Mouse (Mus musculus): ENCODE data around the gene Rcc2.

The Rcc2 gene

GRCm38 (mm10) chr4:140700269-140701018 lies at the start of gene Rcc2:
Gene Rcc2 (plus strand): TSS chr4:140700541.
- no peak for DNase-seq (ENCODE audit: low spot score in 2 of 2)

- DNase-seq (ENCODE audit: low spot score in 2 of 2) = no peak
Measured at GRCm38 (mm10) chr4:140653835-140654583, 46.3 kb upstream of the Rcc2 start.

GRCm38 (mm10) chr4:140654798-140655197 lies 45.5 kb upstream of the Rcc2 start:
- DNase-seq (ENCODE audit: low spot score in 2 of 2) = no peak

GRCm38 (mm10) chr4:140656529-140656928 lies 43.8 kb upstream of the Rcc2 start:
- DNase-seq (ENCODE audit: low spot score in 2 of 2) = no peak

- DNase-seq (ENCODE audit: low spot score in 2 of 2) = peak in 1 of 2 experiments; percentile 74
Measured at GRCm38 (mm10) chr4:140657681-140658575, 42.4 kb upstream of the Rcc2 start.

GRCm38 (mm10) chr4:140661406-140662022 lies 38.8 kb upstream of the Rcc2 start:
- no peak for DNase-seq (ENCODE audit: low spot score in 2 of 2)

GRCm38 (mm10) chr4:140662453-140662852 lies 37.9 kb upstream of the Rcc2 start:
- DNase-seq (ENCODE audit: low spot score in 2 of 2) = no peak

- no peak for DNase-seq (ENCODE audit: low spot score in 2 of 2)
Measured at GRCm38 (mm10) chr4:140662882-140663585, 37.3 kb upstream of the Rcc2 start.

GRCm38 (mm10) chr4:140665053-140665452 lies 35.3 kb upstream of the Rcc2 start:
- DNase-seq (ENCODE audit: low spot score in 2 of 2) = no peak

GRCm38 (mm10) chr4:140665760-140666159 lies 34.6 kb upstream of the Rcc2 start, which contains the start of gene Arhgef10l:
Gene Arhgef10l (minus strand): TSS chr4:140666012.
- DNase-seq (ENCODE audit: low spot score in 2 of 2) = peak; percentile 84 to 91

GRCm38 (mm10) chr4:140667802-140668201 lies 32.5 kb upstream of the Rcc2 start:
- no peak for DNase-seq (ENCODE audit: low spot score in 2 of 2)

- DNase-seq (ENCODE audit: low spot score in 2 of 2) = no peak
Measured at GRCm38 (mm10) chr4:140673527-140674264, 26.6 kb upstream of the Rcc2 start.

GRCm38 (mm10) chr4:140674345-140674926 lies 25.9 kb upstream of the Rcc2 start:
- DNase-seq (ENCODE audit: low spot score in 2 of 2) = peak; percentile 77 to 81

GRCm38 (mm10) chr4:140679038-140679437 lies 21.3 kb upstream of the Rcc2 start:
- no peak for DNase-seq (ENCODE audit: low spot score in 2 of 2)

GRCm38 (mm10) chr4:140679723-140680380 lies 20.5 kb upstream of the Rcc2 start:
- DNase-seq (ENCODE audit: low spot score in 2 of 2) = peak in 1 of 2 experiments; percentile 74

GRCm38 (mm10) chr4:140680731-140681397 lies 19.5 kb upstream of the Rcc2 start:
- DNase-seq (ENCODE audit: low spot score in 2 of 2) = no peak

- DNase-seq (ENCODE audit: low spot score in 2 of 2) = no peak
Measured at GRCm38 (mm10) chr4:140683608-140684007, 16.7 kb upstream of the Rcc2 start.

- no peak for DNase-seq (ENCODE audit: low spot score in 2 of 2)
Measured at GRCm38 (mm10) chr4:140684141-140684871, 16.0 kb upstream of the Rcc2 start.
